Mouse (Mus musculus): ENCODE data around the gene Bud23.
"Not testable (repeated sequence)": the region's sequence is repeated elsewhere in the genome, so short reads cannot be mapped to it uniquely, and the experiment has no call there.

The Bud23 gene

DNA sequence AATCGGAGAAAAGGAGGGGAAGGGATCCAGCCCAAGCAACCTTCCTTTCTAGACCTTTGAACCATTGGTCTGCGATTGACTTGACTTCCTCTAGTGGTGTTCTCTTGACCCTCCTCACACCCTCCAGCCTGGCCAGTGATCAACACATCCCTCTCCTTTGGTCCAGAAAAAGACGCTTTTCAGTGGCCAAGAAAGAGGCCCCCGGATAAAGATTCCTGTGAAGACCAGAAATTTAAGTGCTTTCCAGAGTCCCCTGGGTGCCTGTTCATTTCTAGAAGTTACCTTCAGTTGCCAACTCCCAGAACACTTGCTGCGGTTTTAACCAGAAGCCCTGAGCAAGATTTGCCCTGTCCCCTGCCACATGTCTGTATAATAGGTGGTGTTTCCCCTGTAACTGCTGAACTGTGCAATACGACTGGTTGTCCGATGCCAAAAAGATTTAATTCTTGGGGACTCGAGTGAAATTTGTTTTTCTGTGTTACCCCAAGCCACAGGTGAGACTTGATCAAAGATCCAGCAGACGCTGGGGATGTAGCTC is at the start of gene Bud23:
Gene Bud23 (minus strand): TSS at position 51 of the 538 bp plus-strand sequence.
- not testable (repeated sequence) for DNase-seq (ENCODE audit: low read depth, low spot score)

DNA sequence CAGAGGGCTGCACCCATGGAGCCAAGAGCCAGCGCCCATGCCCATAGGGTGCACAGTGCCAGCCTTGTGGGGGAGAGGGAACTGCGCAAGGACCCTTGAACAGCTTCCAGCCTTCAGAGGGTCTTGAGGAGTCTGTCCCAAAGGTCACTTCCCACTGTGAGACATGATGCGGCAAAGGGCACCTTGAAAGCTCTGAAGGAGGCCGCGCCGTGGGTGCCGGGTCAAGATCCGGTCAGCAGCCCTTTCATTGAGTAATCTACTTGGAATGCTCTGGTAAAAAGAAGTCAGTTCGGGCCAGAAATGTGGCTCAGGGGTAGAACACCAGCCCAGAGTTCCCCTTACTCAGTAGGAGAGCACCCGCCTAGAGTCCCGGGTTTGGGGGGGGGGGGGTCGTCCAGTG is 49.0 kb upstream of the Bud23 start:
- DNase-seq (ENCODE audit: low read depth, low spot score), result no peak

DNA sequence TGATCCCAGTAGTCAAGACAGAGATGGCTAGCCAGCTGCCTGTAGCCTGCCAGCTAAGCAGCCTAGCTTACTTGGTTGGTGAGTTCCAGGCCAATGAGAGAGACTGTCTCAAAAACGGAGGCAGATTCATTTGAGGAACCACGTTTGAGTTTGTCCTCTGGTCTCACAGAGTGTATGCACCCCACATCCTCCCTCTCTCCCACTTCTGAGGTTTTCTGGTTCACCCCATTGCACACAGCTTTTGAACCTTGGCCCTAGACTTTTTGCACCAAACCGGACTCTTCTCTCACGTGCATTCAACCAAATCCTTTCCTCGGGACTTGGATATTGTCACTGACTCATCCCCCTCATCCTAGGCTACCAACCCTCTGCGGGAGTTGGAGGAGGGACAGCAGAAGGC is 45.2 kb upstream of the Bud23 start:
- no peak for DNase-seq (ENCODE audit: low read depth, low spot score)

DNA sequence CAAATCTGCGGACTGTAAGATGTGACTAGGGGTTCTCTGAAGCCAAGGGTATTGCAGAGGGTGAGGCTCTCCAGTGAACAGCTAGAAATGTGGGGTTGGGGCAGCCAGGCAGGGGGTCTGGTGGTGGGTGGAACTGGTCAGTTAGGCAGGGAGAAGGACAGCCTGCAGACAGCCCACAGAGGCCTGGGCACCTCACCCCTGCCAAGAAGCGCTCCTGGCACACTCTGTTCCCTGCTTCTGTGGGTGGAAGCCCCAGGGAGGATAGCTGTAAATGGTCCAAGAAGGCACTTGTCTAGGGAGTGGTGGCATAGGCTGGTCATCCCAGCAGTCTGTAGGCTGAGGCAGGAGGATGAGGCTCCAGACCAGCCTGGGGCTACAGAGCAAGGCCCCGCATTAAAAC is 44.7 kb upstream of the Bud23 start:
- DNase-seq (ENCODE audit: low read depth, low spot score), result no peak

DNA sequence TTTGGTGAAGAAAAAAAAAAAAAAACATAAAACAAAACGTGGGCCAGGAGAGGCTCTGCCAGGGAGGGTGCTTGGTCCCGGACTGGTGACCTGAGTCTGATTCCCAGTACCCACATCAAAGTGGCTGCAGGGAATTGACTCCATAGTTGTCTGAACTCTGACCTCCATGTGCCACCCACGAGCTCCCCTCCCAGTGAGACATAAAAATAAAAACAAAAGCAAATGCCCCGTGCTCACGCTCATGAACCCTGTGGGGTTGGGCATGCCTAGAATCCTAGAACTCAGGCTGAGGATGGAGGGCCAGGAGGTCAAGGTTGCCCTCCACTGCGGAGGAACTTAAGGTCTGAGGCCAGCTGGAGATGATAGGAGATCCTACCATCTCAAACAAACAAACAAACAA is 44.3 kb upstream of the Bud23 start:
- no peak for DNase-seq (ENCODE audit: low read depth, low spot score)

DNA sequence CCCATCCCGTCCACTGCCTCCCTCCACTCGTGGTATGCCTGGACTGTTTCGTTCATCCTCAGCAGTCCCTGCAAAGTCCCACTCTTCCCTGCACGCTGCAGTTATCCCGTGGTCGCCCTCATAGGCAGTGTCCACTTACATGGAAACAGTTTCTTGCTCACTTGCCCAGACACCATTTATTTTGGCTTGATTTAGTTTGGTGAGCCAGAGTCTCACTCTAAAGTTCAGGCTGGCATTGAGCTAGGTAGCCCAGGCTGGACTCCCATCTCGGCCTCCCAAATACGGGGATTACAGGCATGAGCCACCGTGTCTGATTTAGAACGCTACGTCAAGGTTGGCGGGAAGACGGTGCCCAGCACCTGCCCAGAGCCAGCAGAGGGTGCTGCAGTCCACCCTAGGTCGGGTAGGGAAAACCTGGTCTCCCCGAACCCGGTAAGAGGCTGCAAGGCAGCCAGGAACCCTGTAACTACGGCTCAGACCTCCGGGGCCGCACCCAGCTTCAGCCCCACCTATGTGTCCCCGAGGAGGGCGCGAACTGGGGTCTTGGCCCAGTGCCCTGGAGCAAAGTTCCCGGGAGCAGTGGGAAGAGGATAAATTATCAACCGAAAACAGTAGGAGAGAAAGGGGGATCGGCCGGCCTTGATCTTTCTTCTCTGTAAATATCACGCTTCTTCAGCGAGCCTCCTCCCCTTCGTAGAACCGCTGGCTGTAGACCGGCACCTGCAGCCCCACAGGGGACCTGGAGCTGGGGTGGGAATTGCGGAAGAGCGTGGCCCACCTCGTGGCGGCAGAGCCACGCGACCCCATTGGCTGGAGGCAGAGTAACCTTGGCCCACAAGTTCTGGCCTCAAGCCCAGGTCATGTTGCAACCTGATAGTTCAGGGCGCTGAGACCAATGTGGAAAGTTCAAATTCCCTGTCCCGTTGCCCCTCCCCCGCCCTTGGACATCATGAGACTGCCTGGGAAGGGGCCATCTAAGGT is 43.1 kb upstream of the Bud23 start:
- peak; percentile 73 for DNase-seq (ENCODE audit: low read depth, low spot score)

DNA sequence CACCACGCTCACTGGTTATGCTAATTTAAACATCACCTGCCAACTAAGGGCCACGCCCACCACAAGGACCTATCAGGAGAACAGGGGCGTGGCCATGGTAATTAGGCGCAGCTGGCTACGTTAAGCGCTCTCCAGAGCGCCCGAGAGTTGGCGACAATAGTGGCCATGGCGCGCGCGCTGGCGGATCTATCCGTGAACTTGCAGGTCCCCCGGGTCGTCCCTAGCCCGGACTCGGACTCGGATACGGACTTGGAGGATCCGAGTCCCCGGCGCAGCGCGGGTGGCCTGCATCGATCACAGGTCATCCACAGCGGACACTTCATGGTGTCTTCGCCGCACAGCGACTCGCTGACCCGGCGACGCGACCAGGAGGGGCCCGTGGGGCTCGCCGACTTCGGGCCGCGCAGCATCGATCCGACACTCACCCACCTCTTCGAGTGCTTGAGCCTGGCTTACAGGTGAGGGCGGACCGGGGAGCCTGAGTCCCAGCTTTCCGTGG is 42.0 kb upstream of the Bud23 start:
- DNase-seq (ENCODE audit: low read depth, low spot score), result peak; percentile 83

DNA sequence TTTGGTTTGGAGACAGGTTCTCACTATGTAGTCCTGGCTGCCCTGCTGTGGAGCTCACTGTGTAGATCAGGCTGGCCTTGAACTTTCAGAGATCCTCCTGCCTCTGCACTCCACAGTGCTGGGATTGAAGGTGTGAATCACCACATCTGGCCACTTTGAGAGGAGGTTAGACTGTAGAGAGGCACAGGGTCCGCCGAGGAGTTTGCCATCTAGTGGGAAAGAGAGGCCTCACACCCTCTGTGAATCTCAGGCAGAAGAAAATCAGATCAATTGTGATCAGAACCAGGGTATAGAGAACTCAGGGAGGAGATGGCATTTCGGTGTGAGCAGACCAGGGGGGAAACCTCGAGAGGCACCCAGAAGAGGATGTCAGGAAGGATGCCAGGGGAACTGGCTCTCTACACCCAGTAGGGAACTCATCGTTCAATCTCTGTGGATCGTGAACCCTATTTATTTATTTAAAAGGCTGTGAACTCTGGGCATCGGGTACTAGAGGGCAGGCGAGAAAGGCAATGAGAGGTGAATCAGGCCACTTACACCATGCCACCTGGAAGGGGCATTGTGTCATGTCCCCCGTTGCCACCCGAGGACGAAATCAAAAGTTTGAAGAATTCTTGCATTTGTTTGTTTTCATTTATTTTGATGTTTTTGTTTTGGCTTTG is 39.4 kb upstream of the Bud23 start:
- DNase-seq (ENCODE audit: low read depth, low spot score), result peak; percentile 63

DNA sequence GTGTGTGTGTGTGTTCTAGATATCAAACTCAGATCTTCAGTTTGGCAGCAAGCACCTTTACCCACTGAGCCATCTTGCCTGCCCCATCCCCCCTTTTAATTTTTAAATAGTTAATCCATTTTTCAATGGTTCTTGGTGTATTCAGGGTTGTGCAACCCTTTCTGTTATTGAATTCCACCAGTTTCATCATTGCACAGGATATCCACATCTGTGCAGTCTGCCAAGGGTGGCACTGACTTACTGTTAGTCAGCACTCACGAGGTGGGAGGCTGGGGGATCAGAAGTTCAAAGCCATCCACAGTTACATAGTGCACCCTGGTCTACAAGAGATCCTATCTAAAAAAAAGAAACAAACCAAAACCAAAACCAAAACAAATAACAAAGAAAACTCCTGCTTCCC is 36.2 kb upstream of the Bud23 start:
- no peak for DNase-seq (ENCODE audit: low read depth, low spot score)

DNA sequence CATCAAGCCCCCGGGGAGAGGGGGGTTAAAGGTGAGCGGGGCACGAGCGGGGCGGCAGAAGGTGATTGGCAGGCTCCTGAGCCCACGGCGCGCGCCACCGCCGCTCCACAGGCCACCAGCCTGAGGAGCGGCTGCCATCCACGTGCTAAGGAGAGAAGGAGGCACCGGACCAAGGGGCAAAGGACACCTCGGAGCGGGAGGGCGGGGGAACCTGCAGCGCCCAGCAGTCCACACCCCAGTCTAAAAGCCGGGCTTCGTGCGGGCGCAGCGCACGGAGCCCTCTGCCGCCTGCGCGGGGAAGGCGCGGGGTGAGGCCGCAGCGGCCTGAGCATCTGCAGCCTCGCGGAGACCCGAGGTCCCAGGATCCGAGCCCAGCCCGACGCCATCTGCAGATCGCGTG is 24.9 kb upstream of the Bud23 start, which contains the start of gene Mlxipl:
Gene Mlxipl (plus strand): TSS at position 238 of the 400 bp plus-strand sequence.
- no peak for DNase-seq (ENCODE audit: low read depth, low spot score)

DNA sequence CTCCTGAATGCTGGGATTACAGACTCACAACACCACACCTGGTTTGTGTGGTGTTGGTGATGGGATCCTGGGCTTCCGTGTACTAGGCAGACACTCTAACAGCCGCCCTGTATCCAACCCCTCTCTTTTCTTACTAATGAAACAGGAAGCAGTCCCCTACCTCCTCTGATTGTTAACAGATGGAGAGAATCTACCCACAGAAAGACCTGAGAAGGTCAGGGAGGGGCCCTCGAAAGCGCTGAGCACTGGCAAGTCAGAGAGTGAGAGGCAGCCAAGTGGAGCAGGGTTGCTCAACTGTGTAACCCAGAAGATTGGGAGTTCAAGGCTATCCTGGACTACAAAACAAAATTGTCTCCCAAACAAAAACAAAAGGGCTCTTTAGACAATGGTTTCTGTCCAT is 22.1 kb upstream of the Bud23 start:
- DNase-seq (ENCODE audit: low read depth, low spot score), result no peak

DNA sequence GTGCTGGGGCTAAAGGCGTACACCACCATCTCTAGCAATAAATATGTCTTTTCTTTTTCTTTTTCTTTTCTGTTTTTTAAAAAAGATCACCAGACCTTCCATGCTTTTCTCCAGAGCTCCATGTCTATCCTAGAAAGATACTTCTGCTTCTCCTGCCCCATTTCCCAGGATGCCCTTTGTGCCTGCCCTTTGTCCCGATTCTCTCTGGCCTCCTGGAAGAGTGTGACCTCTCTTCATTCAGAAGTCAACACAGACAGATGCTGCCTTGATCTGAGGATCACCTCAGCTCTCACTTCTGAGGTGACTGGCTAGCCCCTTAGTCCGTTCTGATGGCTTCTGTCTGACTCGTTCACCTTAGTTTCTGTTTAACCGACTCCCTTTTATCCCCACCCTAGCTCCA is 15.8 kb upstream of the Bud23 start:
- DNase-seq (ENCODE audit: low read depth, low spot score), result no peak

DNA sequence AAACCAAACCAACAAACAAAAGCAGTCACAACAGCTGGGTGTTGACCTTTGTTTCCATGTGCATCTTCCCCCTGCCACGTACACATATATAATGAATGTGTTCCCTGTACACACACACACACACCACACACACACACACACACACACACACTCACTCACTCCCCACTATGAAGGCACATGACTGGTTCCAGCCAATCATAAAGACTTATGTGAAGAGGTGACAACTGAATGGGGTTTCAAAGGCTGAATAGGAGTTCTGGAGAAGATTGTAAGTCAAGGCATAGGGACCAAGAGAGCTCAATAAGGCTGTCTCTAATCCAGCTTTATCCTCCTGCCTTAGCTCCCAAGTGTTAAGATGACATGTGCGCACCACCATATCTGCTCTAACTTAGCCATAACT is 14.8 kb upstream of the Bud23 start:
- no peak for DNase-seq (ENCODE audit: low read depth, low spot score)

DNA sequence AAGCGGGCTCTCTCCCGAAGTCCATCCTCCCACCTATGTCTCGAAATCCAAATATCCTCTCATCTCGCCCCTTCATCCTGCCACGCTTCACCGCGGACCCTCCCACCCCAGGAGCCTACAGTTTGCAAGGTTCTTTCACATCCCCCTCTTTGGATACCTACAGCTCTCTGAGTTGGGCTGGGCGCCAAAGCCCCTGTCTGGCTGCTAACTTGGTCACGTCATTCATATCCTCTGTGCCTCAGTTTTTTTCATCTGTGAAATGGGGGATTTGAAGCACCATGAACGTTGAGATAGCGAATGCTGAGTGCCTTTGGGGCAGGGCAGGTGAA is 13.7 kb upstream of the Bud23 start:
- no peak for DNase-seq (ENCODE audit: low read depth, low spot score)

DNA sequence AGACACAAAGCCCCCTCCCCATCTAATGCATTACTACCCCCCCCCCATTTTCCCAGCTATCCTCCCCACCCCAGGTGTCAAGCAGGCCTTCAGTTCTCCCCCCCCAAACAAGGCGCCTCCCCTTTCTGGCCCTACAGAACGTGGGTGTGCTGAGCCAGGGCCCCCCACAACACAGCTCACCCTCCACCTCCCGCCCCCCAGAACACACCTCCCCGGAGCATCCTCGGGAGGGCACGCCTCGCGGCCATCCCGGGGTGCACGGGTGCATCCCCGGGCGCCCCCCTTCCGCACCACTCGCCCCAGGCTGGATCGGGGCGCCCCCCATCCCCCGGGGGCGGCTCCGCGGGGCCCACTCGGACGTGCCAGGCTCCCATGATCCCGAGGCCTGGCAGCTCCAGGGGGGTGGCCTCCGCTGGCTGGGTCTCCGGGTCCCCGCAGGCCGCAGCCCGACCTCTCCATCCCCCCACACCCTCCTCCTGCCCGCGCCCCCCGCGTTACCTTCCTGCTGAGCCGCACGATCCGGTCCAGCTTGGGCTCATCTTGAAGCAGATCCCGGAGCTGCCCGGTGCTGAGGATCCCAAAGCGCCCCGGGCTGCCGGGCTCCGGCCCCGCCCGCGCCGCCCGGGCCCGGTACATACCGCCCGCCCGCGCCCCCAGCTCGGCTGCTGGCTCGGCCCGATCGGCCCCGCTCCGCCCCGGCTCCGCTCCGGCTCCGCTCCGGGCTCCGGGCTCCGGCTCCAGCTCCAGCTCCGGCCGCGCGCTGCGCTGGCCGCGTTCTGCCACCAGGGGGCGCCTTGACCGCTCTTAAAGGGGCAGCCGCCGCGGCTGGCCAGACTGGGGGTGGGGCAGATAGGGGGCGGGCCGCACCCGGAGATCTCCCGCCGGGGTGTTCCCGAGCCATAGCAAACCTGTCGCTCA is 13.1 kb upstream of the Bud23 start, which contains the start of gene Vps37d:
Gene Vps37d (minus strand): TSS at position 703 of the 918 bp plus-strand sequence.
- DNase-seq (ENCODE audit: low read depth, low spot score), result peak; percentile 88

DNA sequence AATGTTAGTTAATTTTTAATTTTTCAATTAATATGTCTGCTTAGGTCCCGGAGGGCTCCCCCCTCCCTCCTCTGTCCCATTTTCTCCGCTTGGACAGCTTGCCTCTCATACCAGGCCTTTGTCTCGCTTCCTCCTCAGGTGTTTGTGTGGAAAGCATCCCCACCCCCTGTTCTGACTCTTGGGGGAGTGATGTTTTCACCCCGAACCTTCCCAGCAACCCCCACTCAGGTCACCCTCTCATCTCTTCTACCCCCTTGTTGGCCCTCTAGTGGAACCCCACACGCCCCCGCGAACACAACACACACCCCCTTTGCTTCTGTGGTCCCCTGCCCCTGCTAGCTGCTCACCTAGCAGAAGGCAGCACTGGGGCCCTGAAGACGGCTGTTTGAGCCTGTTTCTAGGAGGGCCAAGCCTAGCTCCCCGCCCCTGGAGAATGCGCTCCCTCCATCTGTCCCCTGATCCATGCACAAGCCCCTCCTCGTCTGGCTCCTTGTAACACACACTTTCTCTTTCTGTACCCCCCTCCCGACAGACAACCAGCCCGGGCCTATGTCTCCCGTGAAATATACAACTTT is 12.3 kb upstream of the Bud23 start:
- no peak for DNase-seq (ENCODE audit: low read depth, low spot score)

DNA sequence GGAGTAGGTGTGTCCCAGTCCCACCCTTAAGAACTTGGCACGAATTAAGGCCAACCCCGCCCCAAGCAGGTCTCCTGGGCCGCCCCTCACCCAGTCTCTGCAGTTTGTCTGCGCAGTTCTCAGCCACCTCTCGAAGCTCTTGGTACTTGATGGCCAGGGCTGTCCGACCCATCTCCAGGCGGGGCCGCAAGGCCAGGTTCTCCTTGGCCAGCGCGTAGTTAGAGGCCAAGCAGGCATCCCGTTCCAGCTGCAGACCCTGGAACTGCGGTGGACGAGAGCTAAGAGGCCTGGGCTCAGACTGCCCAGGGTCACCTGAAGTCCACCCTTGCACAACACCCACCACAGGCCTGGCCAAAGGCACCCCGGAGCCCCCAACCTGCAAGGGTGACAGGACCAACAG is 11.6 kb upstream of the Bud23 start:
- DNase-seq (ENCODE audit: low read depth, low spot score), result no peak

DNA sequence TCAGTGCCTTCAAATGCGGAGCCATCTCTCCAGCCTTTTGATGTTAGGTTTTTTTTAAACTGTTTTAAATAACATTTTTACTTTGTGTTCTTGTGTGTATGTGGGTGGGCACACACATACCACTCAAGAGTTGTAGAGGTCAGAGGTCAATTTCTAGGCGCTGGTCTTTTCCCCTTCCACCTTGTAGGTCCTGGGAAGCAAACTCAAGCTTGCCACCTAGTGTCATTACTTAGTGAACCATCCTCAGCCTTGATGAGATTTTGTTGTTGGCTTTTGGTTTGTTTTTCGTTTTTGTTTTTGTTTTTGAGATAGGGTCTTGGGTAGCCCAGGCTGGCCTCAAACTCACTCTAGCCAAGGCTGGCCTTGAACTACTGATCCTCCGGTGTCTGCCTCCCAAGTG is 10.9 kb upstream of the Bud23 start:
- DNase-seq (ENCODE audit: low read depth, low spot score), result no peak

DNA sequence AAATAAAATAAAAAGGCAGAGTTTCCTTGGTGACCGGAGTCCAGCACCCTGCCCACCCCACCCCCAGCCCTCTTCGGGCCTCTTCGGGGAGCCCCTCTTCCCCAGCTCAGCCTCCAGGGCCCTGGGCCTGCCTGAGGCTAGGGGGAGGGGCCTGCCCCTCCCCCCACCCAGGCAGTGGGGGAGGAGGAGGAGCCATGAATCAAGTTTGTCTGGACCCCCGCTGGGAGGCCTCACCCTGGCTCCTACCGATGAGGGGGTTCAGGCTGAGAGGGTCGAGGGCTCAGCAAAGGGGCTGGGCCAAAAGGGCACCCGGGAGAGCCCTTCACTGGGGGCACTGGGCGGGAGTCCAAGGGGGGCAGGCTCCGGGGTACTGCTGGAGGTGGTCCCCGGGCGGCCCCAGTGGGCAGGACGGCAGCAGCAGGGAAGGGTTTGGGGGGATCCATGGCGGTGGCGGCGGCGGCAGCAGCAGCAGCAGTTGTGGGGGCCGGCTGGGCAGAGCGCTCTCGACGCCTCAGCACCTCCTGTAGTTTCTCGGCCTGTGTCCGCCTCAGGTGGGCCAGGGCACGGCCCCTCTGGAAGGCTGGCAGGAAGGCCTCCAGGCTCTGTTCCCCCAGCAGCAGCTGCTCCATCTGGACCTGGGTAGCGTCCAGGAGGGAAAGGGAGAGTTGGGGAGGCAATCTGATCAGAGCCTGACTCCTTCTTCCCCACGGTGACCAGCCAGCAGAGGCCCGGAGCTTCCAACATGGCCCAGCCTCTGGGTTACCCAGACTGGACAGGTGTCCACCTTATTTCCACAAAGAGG is 8.8 kb upstream of the Bud23 start:
- no peak for DNase-seq (ENCODE audit: low read depth, low spot score)

DNA sequence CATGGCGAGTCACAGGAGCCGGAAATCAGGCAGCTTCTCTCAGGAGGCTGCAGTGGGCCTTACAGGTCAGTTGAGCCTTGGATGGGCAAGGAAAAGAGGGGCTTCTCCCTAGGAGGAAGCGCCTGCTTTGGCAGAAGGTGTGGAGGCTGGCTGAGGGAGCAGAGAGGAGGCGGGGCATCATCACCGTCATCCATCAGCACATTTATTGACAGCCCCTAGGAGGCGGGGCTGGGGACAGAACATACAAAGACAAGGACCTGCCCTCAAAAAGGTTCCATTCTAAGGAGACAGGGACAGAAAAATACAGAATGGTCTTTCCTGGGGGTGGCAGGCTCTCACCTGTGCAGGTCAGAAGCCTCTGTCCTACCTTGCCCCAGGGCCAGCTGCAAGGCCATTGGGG is 8.0 kb upstream of the Bud23 start:
- DNase-seq (ENCODE audit: low read depth, low spot score), result no peak

Measured in CD4-positive, CD25-positive, alpha-beta regulatory T cell, adult 2 months (primary cell).